Comparison of ENCODE assay signal across 30 mouse cellular contexts in the genomic region with DNA sequence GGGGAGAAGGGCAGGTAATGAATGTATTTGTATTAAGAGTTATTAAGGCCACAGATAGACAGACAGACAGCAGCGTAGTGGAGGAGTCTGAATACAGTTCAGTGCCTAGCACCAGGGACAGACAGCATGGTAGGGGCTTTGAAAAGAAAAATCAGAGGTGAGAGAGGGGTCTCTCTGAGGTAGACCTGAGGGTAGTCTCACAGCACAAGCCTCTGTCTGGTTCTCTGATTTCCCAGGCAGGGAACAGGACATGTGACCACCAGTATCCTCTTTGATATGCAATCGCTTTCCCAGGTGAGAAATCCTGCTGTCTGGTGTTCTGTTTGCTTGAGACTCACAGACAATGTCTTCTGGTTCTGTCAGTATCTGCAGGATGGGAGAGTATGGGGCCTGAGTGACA.
"Had no signal": no experiment of that assay in that cellular context is flagged by ENCODE, and none has a peak within 500 bp of the region (broad histone marks: within the 10 kb centered on the region; RNA-seq: fewer than 3 reads in every experiment).

No protein-coding gene starts in this region.

- ATAC-seq: liver, embryonic 12.5 days; liver, postnatal 0 days; lung, postnatal 0 days; midbrain, embryonic 13.5 days; midbrain, embryonic 15.5 days; midbrain, embryonic 16.5 days had no signal

- H3K27ac ChIP-seq: limb, embryonic 10.5 days; limb, embryonic 12.5 days; limb, embryonic 13.5 days; limb, embryonic 15.5 days; liver, embryonic 12.5 days; liver, embryonic 13.5 days; liver, embryonic 14.5 days; liver, embryonic 15.5 days; lung, embryonic 15.5 days; macrophage; midbrain, embryonic 10.5 days; midbrain, embryonic 12.5 days; midbrain, embryonic 13.5 days; midbrain, embryonic 15.5 days; neural tube, embryonic 12.5 days; neural tube, embryonic 13.5 days had no signal

- H3K9ac ChIP-seq: limb, embryonic 12.5 days; limb, embryonic 13.5 days; limb, embryonic 15.5 days; liver, embryonic 12.5 days; liver, embryonic 13.5 days; liver, embryonic 14.5 days; liver, embryonic 15.5 days; liver, postnatal 0 days; lung, embryonic 14.5 days; lung, embryonic 15.5 days; midbrain, embryonic 12.5 days; midbrain, embryonic 13.5 days; midbrain, embryonic 15.5 days; neural tube, embryonic 12.5 days; neural tube, embryonic 13.5 days had no signal

- DNase-seq: left cerebral cortex, postnatal 4 days; liver; liver, embryonic 13.5 days; liver, postnatal 0 days; lung, adult 18-20 months; lung, adult 2 months; lung, embryonic 14.5 days; lung, postnatal 10 days; lung, postnatal 14 days; lung, postnatal 4 days had no signal

- H3K4me3 ChIP-seq: limb, embryonic 10.5 days; limb, embryonic 12.5 days; limb, embryonic 13.5 days; limb, embryonic 15.5 days; liver, embryonic 12.5 days; liver, embryonic 13.5 days; liver, embryonic 15.5 days; lung, embryonic 15.5 days; megakaryocyte, embryonic 14.5 days; midbrain, embryonic 10.5 days; midbrain, embryonic 12.5 days; midbrain, embryonic 13.5 days; midbrain, embryonic 15.5 days; myocyte; neural tube, embryonic 12.5 days; neural tube, embryonic 13.5 days had no signal

- H3K4me2 ChIP-seq: limb, embryonic 12.5 days; limb, embryonic 13.5 days; limb, embryonic 15.5 days; liver, embryonic 11.5 days; liver, embryonic 12.5 days; liver, embryonic 13.5 days; liver, embryonic 15.5 days; lung, embryonic 14.5 days; lung, embryonic 15.5 days; midbrain, embryonic 12.5 days; midbrain, embryonic 13.5 days; midbrain, embryonic 15.5 days; neural tube, embryonic 12.5 days; neural tube, embryonic 13.5 days had no signal

- H3K9me3 ChIP-seq: limb, embryonic 10.5 days; limb, embryonic 12.5 days; limb, embryonic 13.5 days; limb, embryonic 15.5 days; liver, embryonic 12.5 days; liver, embryonic 13.5 days; liver, embryonic 15.5 days; lung, embryonic 15.5 days; megakaryocyte, embryonic 14.5 days; midbrain, embryonic 10.5 days; midbrain, embryonic 12.5 days; midbrain, embryonic 13.5 days; midbrain, embryonic 15.5 days; neural tube, embryonic 12.5 days; neural tube, embryonic 13.5 days had no signal

- H3K4me1 ChIP-seq: megakaryocyte, embryonic 14.5 days had no signal

- H3K36me3 ChIP-seq: limb, embryonic 10.5 days; limb, embryonic 12.5 days; limb, embryonic 13.5 days; limb, embryonic 15.5 days; liver, embryonic 12.5 days; liver, embryonic 13.5 days; liver, embryonic 15.5 days; lung, embryonic 15.5 days; midbrain, embryonic 10.5 days; midbrain, embryonic 12.5 days; midbrain, embryonic 13.5 days; midbrain, embryonic 15.5 days; neural tube, embryonic 12.5 days; neural tube, embryonic 13.5 days had no signal

- H3K27me3 ChIP-seq: limb, embryonic 12.5 days; limb, embryonic 13.5 days; limb, embryonic 15.5 days; liver, embryonic 12.5 days; liver, embryonic 13.5 days; liver, embryonic 15.5 days; lung, embryonic 15.5 days; midbrain, embryonic 12.5 days; midbrain, embryonic 13.5 days; midbrain, embryonic 15.5 days; neural tube, embryonic 12.5 days; neural tube, embryonic 13.5 days had no signal
